Mouse (Mus musculus) megakaryocyte, embryonic 14.5 days (primary cell): ENCODE data around the gene Sel1l3.

Experiments
- FLI1 ChIP-seq: IDR thresholded peaks from 2 replicates; pipeline ENCODE4 v1.6.1; 2012; ENCODE audit warnings: low read length, inconsistent platforms, mixed read lengths
- GATA1 ChIP-seq: IDR thresholded peaks from 3 replicates; pipeline ENCODE4 v1.6.1; 2012; ENCODE audit warnings: mixed read lengths, low read length, inconsistent platforms, borderline replicate concordance

GRCm38 (mm10) chr5:53241963-53242362, 28.2 kb upstream of the Sel1l3 start:
- TF ChIP-seq GATA1 (no peak), FLI1 (no peak)
